Mouse (Mus musculus) testis, adult 2 months (tissue): ENCODE data around the gene Slc25a51.

Experiments used
- CTCF ChIP-seq: fragments of 200-500 bp; IDR thresholded peaks from 2 replicates; pipeline ENCODE4 v1.5.1; 2012; ENCODE audit warnings: low read depth, mild to moderate bottlenecking, inconsistent platforms, low read length, moderate library complexity; ENCODE audit not compliant: control insufficient read depth, insufficient read depth, insufficient replicate concordance
- POLR2A ChIP-seq: fragments of 200-500 bp; IDR thresholded peaks from 2 replicates; pipeline ENCODE4 v1.6.1; 2012; ENCODE audit warnings: low read depth, mild to moderate bottlenecking, inconsistent platforms, low read length, moderate library complexity; ENCODE audit not compliant: control insufficient read depth

DNA sequence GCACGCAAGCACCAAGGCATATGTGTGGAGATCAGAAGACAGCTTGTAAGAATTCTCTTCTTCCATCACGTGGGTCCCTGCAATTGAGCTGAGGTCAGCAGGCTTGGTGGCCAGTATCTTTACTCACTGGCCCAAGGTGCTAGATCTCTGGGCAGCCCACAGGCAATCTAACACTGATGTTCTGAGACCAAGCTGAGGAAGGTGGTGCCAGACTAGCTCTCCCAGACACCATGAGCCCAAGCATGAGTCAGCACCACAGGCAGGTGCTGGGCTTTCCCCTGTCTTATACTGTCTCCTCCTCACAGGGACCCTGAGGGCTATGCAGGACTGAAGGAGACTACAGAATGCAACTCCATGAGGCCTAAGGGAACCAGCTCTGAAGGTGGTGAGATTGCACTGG lies 49.0 kb upstream of the Slc25a51 start:
- TF ChIP-seq CTCF (no peak), POLR2A (no peak)
